Mouse (Mus musculus) heart, adult 9 months (tissue): ENCODE measurements around the gene Csf2rb.
A peak's percentile ranks its signal among the peaks of the same experiment; 100 is the strongest.

ENCODE experiments used
- DNase-seq, 2 experiments: peaks; one replicate each; pipeline ENCODE4 v3.0.0; 2022; ENCODE audit warnings: low spot score in 2 of 2

The Csf2rb gene

DNA sequence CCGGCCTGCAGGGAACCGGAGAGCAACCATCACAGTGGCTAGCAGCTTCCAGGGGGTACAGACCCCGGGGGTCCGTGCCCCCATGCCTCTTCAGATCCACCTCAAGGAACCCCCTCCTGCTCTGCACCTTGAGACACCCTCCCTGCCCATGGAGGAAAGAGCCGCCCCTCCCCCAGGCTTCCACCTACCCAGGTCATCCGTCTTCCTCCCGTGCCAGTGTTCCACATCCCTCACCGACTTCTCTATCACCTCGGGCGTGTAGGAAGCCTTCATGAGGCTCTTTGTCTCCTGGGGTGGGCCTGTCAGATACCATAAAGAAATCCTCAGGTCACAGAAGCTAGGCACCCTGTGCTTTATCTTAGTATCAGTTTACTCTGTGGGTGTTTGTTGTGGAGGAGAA is 53.0 kb downstream of the Csf2rb start:
- no peak for DNase-seq

DNA sequence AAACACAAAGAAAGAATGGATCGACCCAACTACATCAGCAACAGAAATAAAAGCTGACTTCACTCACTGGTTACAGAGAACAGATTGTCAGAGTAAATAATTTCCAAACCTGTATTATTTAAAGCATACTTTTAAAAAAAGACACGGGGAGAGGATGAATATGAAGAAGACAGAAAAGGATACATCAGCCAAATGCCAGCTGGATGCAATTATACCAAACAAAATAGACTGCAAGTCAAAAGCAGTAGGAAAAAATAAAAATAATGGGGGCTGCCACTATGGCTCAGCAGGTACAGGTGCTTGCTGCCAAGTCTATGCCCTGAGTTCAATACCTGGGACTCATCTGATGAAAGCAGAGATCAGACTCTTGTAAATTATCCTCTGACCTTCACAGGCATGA is 54.7 kb downstream of the Csf2rb start:
- DNase-seq = no peak

DNA sequence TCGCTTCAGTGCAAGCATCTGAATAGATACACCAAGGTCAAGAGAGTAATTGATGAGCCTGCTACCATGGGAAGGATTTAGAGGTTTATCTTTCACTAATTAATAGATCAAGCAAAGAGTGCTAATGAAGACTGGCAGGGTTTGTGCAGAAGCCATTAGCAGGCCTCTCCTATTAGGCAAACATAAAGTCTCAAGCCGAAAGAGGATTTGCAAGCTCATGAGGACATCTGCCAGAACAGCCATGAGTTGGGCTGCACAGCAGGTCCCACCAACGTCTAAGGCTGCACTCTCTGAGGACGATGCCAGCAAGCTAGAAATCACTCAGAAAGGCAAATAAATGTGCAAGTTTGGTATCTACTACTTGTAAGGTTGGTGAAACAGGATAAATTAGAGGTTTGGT is 55.2 kb downstream of the Csf2rb start:
- DNase-seq = no peak

DNA sequence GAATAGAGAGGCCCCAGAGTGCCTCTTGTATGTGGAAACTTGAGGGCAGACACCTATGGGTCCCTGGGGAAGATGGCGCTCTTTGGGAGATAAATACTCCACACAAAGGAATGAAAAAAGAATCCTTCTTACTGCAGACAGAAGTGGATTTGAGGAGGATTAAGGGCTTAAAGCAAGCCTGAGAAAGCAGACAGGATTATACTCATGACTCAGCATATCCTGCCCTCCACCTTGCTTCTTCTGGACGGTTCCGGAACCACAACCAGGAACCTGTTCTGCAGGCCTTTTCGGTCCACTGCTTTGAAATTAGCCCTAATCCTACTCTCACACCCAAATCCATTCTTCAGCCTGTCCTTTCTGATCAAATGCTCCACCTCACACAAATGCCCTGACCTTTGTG is 56.6 kb downstream of the Csf2rb start:
- no peak for DNase-seq

DNA sequence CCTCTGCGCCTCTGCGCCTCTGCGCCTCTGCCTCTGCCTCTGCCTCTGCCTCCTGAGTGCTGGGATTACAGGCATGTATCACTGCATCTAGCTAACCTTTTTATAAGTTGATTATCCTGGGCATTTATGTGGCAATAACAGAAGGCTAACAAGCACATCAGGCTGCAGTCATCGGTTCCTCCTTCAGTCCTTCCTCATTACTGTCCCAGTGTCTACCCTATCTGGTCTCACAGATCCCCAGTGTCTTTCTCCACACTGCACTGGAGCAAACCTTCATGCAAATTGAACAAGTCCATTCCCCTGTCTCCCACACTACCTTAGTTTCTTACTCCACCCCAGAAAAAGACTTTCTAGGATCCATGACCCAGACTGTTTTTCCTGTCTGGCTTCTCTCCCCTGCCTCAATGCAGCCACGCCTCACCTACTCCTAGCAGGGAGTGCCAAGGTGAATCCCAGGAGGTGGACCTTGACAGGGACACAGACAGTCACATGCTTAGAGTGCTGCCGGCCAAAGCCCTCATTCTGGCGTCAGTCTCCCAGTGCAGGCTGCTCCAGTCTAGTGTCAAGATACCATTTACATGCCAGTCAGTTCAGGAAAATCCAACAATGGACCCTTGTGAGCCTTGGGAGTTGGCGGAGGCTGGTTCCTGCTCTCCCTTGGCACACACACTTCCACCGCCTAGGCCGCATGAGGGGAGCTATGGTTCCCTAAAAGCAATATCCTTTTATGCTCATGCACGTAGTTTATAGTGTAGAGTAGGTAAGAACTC is 58.1 kb downstream of the Csf2rb start:
- peak; percentile 34 to 37 for DNase-seq

DNA sequence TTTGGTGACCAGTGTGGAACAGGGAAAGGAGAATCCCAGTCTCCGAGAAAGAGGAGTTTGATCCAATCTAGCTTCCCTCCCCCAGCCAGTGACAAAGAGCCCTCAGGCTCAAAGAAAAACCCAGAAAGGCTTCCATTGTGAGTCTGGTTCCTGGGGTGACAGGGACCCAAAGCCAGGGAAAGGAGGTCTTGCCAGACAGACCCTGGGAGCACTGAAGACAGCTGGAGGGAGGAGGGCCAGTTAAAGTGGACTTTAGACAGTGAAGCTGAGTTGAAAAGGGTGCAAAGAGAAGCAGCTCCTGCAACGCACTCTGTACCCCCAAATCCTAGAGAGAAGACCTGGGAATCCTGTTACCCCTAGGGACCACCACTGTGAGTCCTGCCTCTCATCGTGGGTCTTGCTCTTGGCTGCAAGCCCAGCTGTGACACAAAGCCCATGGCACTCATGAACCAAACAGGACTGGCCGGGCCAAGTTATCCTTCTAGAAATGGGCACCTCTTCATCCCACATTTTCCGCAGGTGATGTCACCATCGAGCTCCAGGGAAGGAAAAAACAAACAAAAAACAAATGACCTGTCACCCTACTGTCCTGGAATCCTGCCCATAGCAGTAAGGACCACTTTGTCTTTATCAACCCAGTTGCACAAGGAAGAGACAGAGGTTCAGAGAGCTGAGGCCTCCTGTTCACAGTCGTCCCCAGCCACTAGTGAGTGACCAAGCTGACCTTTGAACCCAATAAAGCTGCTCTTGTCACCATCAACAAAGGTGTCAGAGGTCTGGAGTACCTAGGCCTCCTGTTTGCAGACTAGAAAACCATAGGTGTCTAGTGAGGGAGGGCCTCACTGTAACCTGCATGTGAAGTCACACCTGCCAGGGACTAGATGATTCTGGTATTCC is 58.9 kb downstream of the Csf2rb start:
- no peak for DNase-seq

DNA sequence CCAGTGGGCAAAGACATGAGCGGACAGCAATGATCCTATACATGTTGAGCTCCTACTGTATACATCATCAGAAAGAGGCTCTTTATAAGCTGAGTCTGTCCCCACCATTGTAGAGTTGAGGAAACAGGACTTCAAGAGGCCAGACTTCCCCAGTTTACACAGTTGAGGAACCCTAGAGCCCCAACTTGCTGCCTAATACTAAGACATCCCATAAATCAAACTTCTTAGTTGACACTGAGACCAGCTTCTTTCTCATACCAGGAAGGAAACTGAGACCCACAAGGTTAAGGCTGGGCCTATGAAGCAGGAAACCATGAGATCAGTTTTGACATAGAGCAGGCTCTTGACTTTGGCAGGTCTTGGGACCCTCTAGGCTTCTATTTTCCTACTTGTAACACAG is 60.0 kb downstream of the Csf2rb start:
- no peak for DNase-seq

DNA sequence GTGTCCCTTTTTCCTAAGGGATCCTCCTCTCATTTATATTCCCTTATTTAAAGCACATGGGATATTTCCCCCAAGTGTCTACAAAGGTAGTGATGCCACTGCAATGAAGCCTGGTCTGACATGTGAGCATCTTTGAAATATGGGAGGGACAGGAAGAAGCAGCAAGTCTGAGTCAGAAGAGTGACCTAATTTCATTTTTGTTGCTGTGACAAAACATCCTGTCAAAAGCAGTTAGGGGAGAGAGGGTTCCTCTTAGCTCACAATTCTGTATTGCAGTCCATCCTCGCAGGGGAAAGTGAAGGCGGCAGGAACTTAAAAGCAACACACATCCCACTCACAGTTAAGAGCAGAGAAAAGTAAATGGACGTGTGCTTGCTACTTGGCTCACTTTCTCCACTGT is 65.3 kb downstream of the Csf2rb start:
- DNase-seq = no peak

DNA sequence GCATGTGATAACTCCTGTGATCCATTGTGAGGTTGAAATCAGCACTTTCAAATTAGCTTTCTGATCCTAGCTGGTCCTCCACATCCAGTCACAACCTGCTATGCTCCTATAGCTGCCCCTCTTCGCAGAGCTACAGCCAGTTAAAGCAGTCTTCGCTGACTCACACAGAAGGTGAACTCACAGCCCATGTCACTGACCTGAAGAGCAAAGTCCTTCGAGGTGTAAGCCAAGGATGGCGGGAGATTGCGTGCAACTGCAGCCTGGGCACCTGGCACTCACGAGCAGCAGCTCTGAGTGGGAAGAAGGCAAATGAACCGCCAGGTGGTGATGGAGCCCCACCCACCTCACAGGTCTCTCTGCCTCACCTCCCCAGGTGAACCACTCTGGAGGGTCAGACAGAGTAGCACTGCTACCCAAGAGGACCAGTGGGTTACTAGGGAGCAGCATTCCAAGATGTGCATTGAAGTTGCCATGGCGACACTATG is 70.0 kb downstream of the Csf2rb start, which contains the start of gene Tex33:
Gene Tex33 (minus strand): TSS at position 435 of the 485 bp plus-strand sequence.
- no peak for DNase-seq

DNA sequence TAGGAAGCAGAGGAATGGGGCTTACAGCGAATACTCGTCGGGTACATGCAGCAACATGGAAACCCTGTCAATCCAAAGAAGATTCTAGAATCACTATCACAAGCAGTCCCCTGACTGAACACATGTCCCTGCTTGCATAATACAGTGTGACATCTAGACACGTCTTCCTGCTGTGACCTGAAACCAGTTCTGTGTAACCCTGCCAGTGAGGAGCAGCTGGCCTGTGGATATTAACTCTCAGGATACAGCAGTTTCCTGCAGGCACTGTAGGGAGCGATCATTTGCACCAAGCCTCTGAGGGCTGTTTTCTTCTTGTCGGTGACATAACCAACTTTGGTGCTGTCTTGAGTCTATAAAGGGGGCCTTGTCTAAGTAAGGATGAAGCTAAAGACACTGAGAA is 75.8 kb downstream of the Csf2rb start:
- peak in 1 of 2 experiments; percentile 50 for DNase-seq

DNA sequence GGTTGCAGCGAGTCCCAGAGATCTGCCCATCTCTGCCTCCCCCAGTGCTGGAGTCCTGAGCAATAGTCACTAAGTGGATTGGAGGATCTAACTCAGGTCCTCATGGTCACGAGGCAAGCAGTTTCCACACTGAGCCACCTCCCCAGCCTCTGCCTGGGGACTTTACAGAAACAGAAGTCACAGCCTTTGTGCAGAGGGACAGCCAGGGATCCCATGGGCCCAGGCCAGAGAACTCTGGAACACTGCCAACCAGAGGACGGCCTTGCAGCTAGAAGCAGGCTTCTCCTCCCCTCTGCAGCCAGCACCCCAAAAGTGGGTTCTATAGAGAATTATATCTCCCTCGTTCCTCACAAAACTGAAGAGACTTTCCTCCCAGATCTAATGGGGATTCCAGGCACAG is 76.4 kb downstream of the Csf2rb start:
- DNase-seq = peak; percentile 81 to 83

DNA sequence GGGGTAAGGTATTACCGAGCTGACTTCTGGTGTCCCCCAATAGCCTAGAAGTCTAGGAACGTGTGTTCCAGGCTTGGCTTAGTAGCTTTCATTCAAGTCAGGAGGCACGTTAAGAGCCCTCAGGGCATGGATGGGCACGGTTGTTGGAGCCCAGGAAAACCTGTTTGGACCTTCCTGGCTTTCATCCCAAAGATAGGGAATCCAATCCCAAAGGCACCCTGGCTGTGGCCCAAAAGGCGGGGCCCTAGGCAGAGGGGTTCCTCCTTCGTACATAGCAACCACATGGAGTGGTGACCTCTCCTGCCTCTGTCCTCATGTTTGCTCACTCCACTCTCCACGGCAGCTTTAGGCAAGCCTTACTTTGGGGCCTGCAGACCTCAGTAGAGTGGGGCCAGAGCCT is 76.9 kb downstream of the Csf2rb start:
- peak in 1 of 2 experiments; percentile 21 for DNase-seq

DNA sequence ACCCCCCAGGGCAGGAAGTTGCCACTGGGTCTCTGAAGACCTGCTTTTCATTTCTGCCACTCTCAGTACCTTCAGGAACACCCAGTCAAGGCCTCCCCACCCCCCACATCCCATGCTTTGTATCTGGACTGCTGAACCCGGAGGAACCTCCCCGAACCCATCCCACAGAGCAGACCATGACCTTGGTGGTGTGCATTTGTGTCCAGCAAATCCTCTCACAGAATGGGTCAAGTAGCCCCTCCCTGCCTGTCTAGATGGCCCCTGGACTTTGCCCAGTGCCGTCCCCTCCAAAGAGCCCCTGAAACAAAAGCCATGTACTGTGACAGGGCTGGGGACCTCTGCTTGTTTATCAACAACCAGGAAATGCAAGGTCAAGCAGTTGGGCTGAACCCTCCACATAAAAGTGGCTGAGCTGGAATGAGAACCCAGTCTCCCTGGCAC is 77.8 kb downstream of the Csf2rb start:
- no peak for DNase-seq
